Mouse (Mus musculus): ENCODE results near the gene Olah.

Gene Olah

GRCm38 (mm10) chr2:3397110-3397509, at the start of gene Olah:
Gene Olah (minus strand): TSS chr2:3397210.
- WGBS, result 83% methylated on average over 10 of the region's 10 CpGs

GRCm38 (mm10) chr2:3445984-3446383, 49.0 kb upstream of the Olah start:
- WGBS, result 97% methylated on average over 4 of the region's 4 CpGs

GRCm38 (mm10) chr2:3444206-3444605, 47.2 kb upstream of the Olah start:
- WGBS, result 52% methylated on average over 7 of the region's 7 CpGs

GRCm38 (mm10) chr2:3437956-3438355, 40.9 kb upstream of the Olah start:
- 68% methylated on average over 7 of the region's 7 CpGs for WGBS

- 92% methylated on average over 6 of the region's 6 CpGs for WGBS
These were observed 38.5 kb upstream of the Olah start for GRCm38 (mm10) chr2:3435369-3436061.

GRCm38 (mm10) chr2:3430956-3431355, 33.9 kb upstream of the Olah start:
- WGBS, result 96% methylated on average over 9 of the region's 9 CpGs

GRCm38 (mm10) chr2:3424579-3424910, 27.5 kb upstream of the Olah start:
- 3% methylated on average over 10 of the region's 10 CpGs for whole genome bisulfite sequencing

- under 1% methylated on average over 29 of the region's 29 CpGs for WGBS
These were observed 27.0 kb upstream of the Olah start, which contains the start of gene Dclre1c for GRCm38 (mm10) chr2:3423841-3424578. Gene Dclre1c (plus strand): TSS chr2:3424131.

GRCm38 (mm10) chr2:3422548-3422947, 25.5 kb upstream of the Olah start, which contains the start of gene Meig1:
Gene Meig1 (minus strand): TSS chr2:3422648.
- WGBS, result 78% methylated on average over 3 of the region's 3 CpGs

GRCm38 (mm10) chr2:3420157-3420556, 23.1 kb upstream of the Olah start:
- WGBS, result 61% methylated on average over 4 of the region's 4 CpGs

- WGBS, result 1% methylated on average over 38 of the region's 38 CpGs
These were observed 21.9 kb upstream of the Olah start for GRCm38 (mm10) chr2:3418883-3419431.

GRCm38 (mm10) chr2:3415676-3416075, 18.7 kb upstream of the Olah start:
- 72% methylated on average over 1 of the region's 1 CpGs for WGBS

- 44% methylated on average over 4 of the region's 4 CpGs for WGBS
These were observed 17.2 kb upstream of the Olah start for GRCm38 (mm10) chr2:3414241-3414640.

- WGBS, result 81% methylated on average over 7 of the region's 7 CpGs
These were observed 10.7 kb upstream of the Olah start for GRCm38 (mm10) chr2:3407756-3408155.

- 65% methylated on average over 4 of the region's 4 CpGs for WGBS
These were observed 9.0 kb upstream of the Olah start for GRCm38 (mm10) chr2:3405981-3406380.

GRCm38 (mm10) chr2:3391945-3392344, 5.1 kb downstream of the Olah start:
- 81% methylated on average over 2 of the region's 2 CpGs for WGBS

GRCm38 (mm10) chr2:3387105-3387860, 9.7 kb downstream of the Olah start:
- 79% methylated on average over 6 of the region's 6 CpGs for WGBS

- 56% methylated on average over 4 of the region's 4 CpGs for WGBS
These were observed 31.9 kb downstream of the Olah start for GRCm38 (mm10) chr2:3365127-3365526.

- 81% methylated on average over 3 of the region's 3 CpGs for WGBS
These were observed 35.9 kb downstream of the Olah start for GRCm38 (mm10) chr2:3361067-3361466.

- WGBS, result 81% methylated on average over 3 of the region's 3 CpGs
These were observed 39.1 kb downstream of the Olah start for GRCm38 (mm10) chr2:3357887-3358286.

GRCm38 (mm10) chr2:3356311-3356710, 40.7 kb downstream of the Olah start:
- WGBS, result 85% methylated on average over 3 of the region's 3 CpGs

- WGBS, result 91% methylated on average over 8 of the region's 8 CpGs
These were observed 41.2 kb downstream of the Olah start for GRCm38 (mm10) chr2:3355793-3356192.
